Mouse (Mus musculus) liver, adult 2 months (tissue): ENCODE data around the gene Vmn1r222.

ENCODE experiments used
- CTCF ChIP-seq: fragments of 200-500 bp; IDR thresholded peaks from 2 replicates; pipeline ENCODE4 v1.5.1; 2011; ENCODE audit warnings: low read depth, low read length, control low read depth
- POLR2A ChIP-seq: fragments of 200-500 bp; IDR thresholded peaks from 2 replicates; pipeline ENCODE4 v1.6.1; 2011; ENCODE audit warnings: low read length, control low read depth; ENCODE audit not compliant: insufficient read depth; ENCODE audit errors: extremely low read depth

- TF ChIP-seq POLR2A (no peak), CTCF (no peak)
These were observed 33.9 kb upstream of the Vmn1r222 start for GRCm38 (mm10) chr13:23269681-23270080.
